Mouse (Mus musculus): ENCODE measurements around the gene Tspan1.

Tspan1 gene

DNA sequence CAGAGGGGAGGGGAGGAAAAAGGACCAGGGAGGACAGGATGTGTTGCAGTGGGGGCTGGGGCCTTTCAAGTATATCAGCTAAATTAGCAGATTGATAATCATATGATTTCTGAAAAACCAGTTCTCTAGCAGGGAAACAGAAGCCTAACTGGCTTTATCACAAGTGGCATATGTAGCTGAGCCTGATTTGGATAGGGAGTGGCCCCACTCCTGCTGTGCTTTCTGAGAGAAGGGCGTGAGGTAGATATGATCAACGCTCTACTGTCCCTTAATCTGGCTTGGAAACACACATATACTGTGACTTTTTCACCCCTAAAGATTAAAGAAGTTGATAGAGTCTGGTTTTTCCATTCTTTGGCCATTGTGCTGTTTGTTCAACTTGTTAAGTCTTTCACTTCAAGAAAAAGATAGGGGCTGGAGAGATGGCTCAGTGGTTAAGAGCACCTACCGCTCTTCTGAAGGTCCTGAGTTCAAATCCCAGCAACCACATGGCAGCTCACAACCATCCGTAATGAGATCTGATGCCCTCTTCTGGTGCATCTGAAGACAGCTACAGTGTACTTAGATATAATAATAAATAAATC, 41.5 kb downstream of the Tspan1 start:
- DNase-seq (ENCODE audit: low read depth, low spot score) = no peak

DNA sequence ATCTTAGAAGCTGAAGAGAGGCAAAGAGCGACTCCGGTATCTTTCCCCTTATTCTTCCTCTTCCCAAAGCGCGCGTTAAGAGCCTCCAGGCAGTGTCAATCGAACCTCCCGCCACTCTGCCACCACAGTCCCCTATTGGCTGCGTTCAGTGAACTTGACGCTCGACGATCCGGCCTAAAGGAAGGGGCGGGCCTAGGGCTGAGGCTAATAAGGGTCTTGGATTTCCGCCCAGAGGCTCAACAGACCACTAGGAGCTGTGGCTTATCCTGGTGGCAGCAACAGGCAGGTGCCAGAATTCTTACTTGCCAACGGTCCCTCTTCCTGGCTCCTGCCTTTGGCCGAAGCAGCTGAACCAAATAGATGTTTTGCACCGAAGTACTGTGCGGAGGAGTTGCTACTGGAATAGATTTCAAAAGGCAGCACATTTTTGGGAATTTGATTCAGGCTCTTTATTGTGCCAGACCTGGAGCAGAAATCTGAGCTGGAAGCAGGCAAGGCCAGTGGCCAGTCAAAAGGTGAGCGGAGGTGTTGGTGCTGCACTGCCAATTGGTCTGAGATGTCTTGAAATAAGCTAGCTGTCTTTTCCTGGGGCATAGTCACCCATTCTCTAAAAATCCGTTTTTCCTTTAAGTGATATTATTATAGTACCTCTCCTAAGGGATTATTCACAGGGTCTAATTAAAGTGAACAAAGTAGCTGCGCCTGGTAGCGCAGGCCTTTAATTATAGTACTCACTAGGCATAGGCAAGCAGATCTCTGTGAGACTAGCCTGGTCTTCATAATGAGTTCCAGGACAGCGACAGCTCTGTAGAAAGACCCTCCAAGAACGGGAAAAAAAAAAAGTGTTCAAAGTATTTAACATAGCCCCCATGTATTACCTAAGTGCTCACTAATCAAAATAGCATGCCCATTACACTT, 43.5 kb downstream of the Tspan1 start, which contains the start of the genes Rad54l and Pomgnt1:
Rad54l (minus strand) TSS at position 89 of the 918 bp plus-strand sequence.
Pomgnt1 (plus strand) TSS at position 239 of the 918 bp plus-strand sequence.
- peak; percentile 95 for DNase-seq (ENCODE audit: low read depth, low spot score)

DNA sequence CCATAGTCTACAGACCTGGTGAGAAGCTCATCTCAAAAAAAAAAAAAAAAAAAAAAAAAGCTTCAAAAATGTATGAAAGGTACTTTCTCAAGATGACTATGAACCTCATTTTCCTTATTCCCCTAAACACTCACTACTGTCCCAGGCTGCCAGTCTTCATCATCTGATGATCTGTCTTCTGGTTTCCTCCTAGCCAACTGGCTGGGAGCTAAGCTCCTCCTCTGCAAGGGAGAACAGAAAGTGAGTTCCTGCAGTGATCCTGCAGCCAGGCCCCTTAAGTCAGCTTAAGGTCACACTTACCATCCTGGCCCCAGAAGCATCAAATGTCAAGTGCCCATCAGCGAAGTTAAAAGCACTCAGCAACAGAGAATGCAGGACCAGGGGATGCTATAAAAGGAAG, 44.6 kb downstream of the Tspan1 start:
- no peak for DNase-seq (ENCODE audit: low read depth, low spot score)

All from forelimb bud, embryonic 11.5 days (tissue).